Mouse (Mus musculus) MEL (cell line): ENCODE measurements around the gene Scn1a.

Source experiments
- CTCF ChIP-seq, 3 experiments: IDR thresholded peaks in 2 of 3; conservative IDR thresholded peaks in 1 of 3; 2 replicates each; pipeline ENCODE4 v1.5.1; 2011 to 2012; ENCODE audit warnings: low read length in 3 of 3, low read depth in 2 of 3, mild to moderate bottlenecking in 2 of 3, improper control_type of control experiment in 1 of 3, inconsistent platforms in 1 of 3, mixed read lengths in 1 of 3, moderate library complexity in 1 of 3; ENCODE audit not compliant: control insufficient read depth in 1 of 3, insufficient read depth in 1 of 3, poor library complexity in 1 of 3, severe bottlenecking in 1 of 3
- E2F4 ChIP-seq: IDR thresholded peaks from 2 replicates; pipeline ENCODE4 v1.6.1; 2011; ENCODE audit warnings: low read depth, low read length, improper control_type of control experiment, borderline replicate concordance
- JUND ChIP-seq: IDR thresholded peaks from 2 replicates; pipeline ENCODE4 v1.6.1; 2011; ENCODE audit warnings: low read depth, mild to moderate bottlenecking, improper control_type of control experiment, low read length
- MAFK ChIP-seq: IDR thresholded peaks from 2 replicates; pipeline ENCODE4 v1.6.1; 2011; ENCODE audit warnings: low read depth, mild to moderate bottlenecking, low read length, improper control_type of control experiment, borderline replicate concordance
- POLR2AphosphoS2 ChIP-seq: IDR thresholded peaks from 2 replicates; pipeline ENCODE4 v1.6.1; 2011; ENCODE audit warnings: low read length, improper control_type of control experiment
- POLR2AphosphoS5 ChIP-seq: IDR thresholded peaks from 2 replicates; pipeline ENCODE4 v1.6.1; 2012; ENCODE audit warnings: low read depth, borderline replicate concordance, mild to moderate bottlenecking, inconsistent platforms, low read length, moderate library complexity, mixed read lengths
- USF2 ChIP-seq, 2 experiments: IDR thresholded peaks; 2 replicates each; pipeline ENCODE4 v1.6.1; 2011 to 2012; ENCODE audit warnings: improper control_type of control experiment in 2 of 2, low read length in 2 of 2, borderline replicate concordance in 1 of 2, inconsistent platforms in 1 of 2, low read depth in 1 of 2, mild to moderate bottlenecking in 1 of 2; ENCODE audit not compliant: insufficient read depth in 1 of 2

DNA sequence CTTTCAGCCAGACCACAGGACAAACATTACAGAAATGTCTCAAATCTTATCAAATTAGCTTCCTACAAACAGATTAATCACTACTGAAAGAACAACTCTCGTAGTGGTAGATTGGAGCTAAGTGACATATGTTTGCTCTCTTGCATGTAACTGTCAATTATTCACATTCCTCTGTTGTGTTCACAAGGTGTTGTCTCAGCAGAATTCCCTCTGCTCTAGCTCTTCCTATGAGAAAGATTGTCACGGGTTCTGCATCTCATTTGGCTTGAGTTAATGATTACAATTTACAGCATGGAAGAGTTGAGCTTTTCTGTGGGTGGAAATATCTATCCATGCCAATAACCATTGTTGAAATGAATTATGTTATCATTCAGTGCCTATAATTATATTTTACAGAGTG is 37.8 kb upstream of the Scn1a start:
- no peak for TF ChIP-seq USF2 (IDR thresholded peaks at IDR 0.05; ENCODE audit: borderline replicate concordance in 1 of 2, insufficient read depth in 1 of 2, low read depth in 1 of 2, low read length in 2 of 2)
- TF ChIP-seq CTCF (IDR thresholded peaks at IDR 0.05 in 2 of 3, conservative IDR thresholded peaks at IDR 0.05 in 1 of 3; ENCODE audit: control insufficient read depth in 1 of 3, insufficient read depth in 1 of 3, low read depth in 2 of 3, low read length in 3 of 3, poor library complexity in 1 of 3, severe bottlenecking in 1 of 3) = no peak
- no peak for TF ChIP-seq MAFK
- TF ChIP-seq POLR2AphosphoS5 = no peak
- no peak for TF ChIP-seq E2F4
- no peak for TF ChIP-seq POLR2AphosphoS2
- no peak for TF ChIP-seq JUND
